Mouse (Mus musculus): ENCODE measurements around the gene Rps2. TPM values are rescaled to one million over a fixed set of nuclear protein-coding genes. Genes with fewer than 3 reads are reported as not detected.
"Not testable (repeated sequence)": the region's sequence is repeated elsewhere in the genome, so short reads cannot be mapped to it uniquely, and the experiment has no call there.

Gene Rps2
- polyA plus RNA-seq, 1 experiment from 2014 or later: 776 TPM

DNA sequence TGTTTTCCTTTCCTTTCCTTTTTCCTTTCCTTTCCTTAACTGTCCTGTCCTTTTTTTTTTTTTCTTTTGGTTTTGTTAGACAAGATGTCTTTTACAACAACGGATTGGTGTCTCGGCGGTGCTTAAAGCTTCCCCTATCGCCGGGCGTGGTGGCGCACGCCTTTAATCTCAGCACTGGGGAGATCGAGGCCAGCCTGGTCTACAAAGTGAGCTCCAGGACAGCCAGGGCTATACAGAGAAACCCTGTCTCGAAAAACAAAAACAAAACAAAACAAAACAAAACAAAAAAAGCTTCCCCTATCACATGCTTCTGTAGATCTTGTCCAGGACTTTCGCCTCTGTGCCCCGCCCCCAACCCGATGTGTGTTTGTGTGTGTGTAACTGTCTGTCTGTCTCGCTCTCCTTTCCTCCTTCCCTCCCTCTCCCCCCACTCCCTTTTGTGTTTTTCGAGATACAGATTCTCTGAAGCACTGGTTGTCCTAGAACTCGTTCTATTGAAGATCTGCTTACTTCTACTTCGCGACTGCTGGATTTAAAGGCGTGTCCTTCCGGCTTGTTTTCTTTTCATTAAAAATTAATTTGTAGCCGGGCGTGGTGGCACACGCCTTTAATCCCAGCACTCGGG lies 10.0 kb upstream of the Rps2 start:
- Histone ChIP-seq H3K4me3 (ENCODE audit: low read depth, low read length) (peak overlapping the region; percentile 59), H3K27me3 (replicated peaks; ENCODE audit: control insufficient read depth, insufficient read depth, low read length) (no peaks in the 10 kb centered on the region), H3K27ac (ENCODE audit: low read depth, low read length) (peak overlapping the region; percentile 72), H3K4me1 (replicated peaks; ENCODE audit: control insufficient read depth, insufficient read depth, low read length) (no peaks in the 10 kb centered on the region), H3K9ac (ENCODE audit: low read depth, low read length) (peak overlapping the region; percentile 48), H3K4me2 (replicated peaks; ENCODE audit: low read depth) (peak overlapping the region; percentile 71), H3K36me3 (ENCODE audit: control insufficient read depth, insufficient read depth) (peaks cover 19% of the 10 kb centered on the region; the same call in 1 of the 2 replicates), H3K9me3 (ENCODE audit: control insufficient read depth) (no peaks in the 10 kb centered on the region)
- TF ChIP-seq CTCF (IDR thresholded peaks at IDR 0.05; ENCODE audit: low read depth): no peak
- ATAC-seq: 0 out of 2 replicates have a peak, but pooled peaks have one; percentile 32
- WGBS: 4% methylated on average over 24 of the region's 24 CpGs

- no peak for ATAC-seq
- no peak overlapping the region for H3K4me3 ChIP-seq (ENCODE audit: low read depth, low read length)
- WGBS: 30% methylated on average over 2 of the region's 2 CpGs
These were observed 9.3 kb upstream of the Rps2 start for GRCm38 (mm10) chr17:24708646-24709045.

GRCm38 (mm10) chr17:24715556-24715955 lies 2.4 kb upstream of the Rps2 start:
- Histone ChIP-seq H3K4me2 (replicated peaks; ENCODE audit: low read depth) (no peak overlapping the region), H3K9ac (ENCODE audit: low read depth, low read length) (no peak overlapping the region), H3K4me1 (replicated peaks; ENCODE audit: control insufficient read depth, insufficient read depth, low read length) (no peaks in the 10 kb centered on the region), H3K4me3 (ENCODE audit: low read depth, low read length) (no peak overlapping the region), H3K9me3 (ENCODE audit: control insufficient read depth) (no peaks in the 10 kb centered on the region), H3K27ac (ENCODE audit: low read depth, low read length) (no peak overlapping the region), H3K27me3 (replicated peaks; ENCODE audit: control insufficient read depth, insufficient read depth, low read length) (no peaks in the 10 kb centered on the region), H3K36me3 (ENCODE audit: control insufficient read depth, insufficient read depth) (peaks cover 4% of the 10 kb centered on the region; the same call in 1 of the 2 replicates)
- WGBS: 66% methylated on average over 6 of the region's 6 CpGs
- ATAC-seq: no peak
- no peak for TF ChIP-seq CTCF (IDR thresholded peaks at IDR 0.05; ENCODE audit: low read depth)

More at GRCm38 (mm10) chr17:24708646-24709045, 9.3 kb upstream of the Rps2 start:
- H3K27me3 ChIP-seq (replicated peaks; ENCODE audit: control insufficient read depth, insufficient read depth, low read length): no peaks in the 10 kb centered on the region
- H3K27ac ChIP-seq (ENCODE audit: low read depth, low read length): no peak overlapping the region
- TF ChIP-seq CTCF (IDR thresholded peaks at IDR 0.05; ENCODE audit: low read depth): peak; percentile 69
- H3K9ac ChIP-seq (ENCODE audit: low read depth, low read length): no peak overlapping the region
- no peaks in the 10 kb centered on the region for H3K4me1 ChIP-seq (replicated peaks; ENCODE audit: control insufficient read depth, insufficient read depth, low read length)
- H3K9me3 ChIP-seq (ENCODE audit: control insufficient read depth): no peaks in the 10 kb centered on the region
- no peak overlapping the region for H3K4me2 ChIP-seq (replicated peaks; ENCODE audit: low read depth)
- H3K36me3 ChIP-seq (ENCODE audit: control insufficient read depth, insufficient read depth): peaks cover 17% of the 10 kb centered on the region; the same call in 1 of the 2 replicates

GRCm38 (mm10) chr17:24716166-24716682 lies 1.7 kb upstream of the Rps2 start:
- Histone ChIP-seq H3K9me3 (ENCODE audit: control insufficient read depth) (no peaks in the 10 kb centered on the region), H3K4me3 (ENCODE audit: low read depth, low read length) (no peak overlapping the region), H3K4me1 (replicated peaks; ENCODE audit: control insufficient read depth, insufficient read depth, low read length) (no peaks in the 10 kb centered on the region), H3K4me2 (replicated peaks; ENCODE audit: low read depth) (no peak overlapping the region), H3K9ac (ENCODE audit: low read depth, low read length) (no peak overlapping the region), H3K36me3 (ENCODE audit: control insufficient read depth, insufficient read depth) (peaks cover 5% of the 10 kb centered on the region; the same call in 1 of the 2 replicates), H3K27me3 (replicated peaks; ENCODE audit: control insufficient read depth, insufficient read depth, low read length) (no peaks in the 10 kb centered on the region), H3K27ac (ENCODE audit: low read depth, low read length) (no peak overlapping the region)
- ATAC-seq: no peak
- WGBS: 92% methylated on average over 15 of the region's 15 CpGs
- TF ChIP-seq CTCF (IDR thresholded peaks at IDR 0.05; ENCODE audit: low read depth): no peak

DNA sequence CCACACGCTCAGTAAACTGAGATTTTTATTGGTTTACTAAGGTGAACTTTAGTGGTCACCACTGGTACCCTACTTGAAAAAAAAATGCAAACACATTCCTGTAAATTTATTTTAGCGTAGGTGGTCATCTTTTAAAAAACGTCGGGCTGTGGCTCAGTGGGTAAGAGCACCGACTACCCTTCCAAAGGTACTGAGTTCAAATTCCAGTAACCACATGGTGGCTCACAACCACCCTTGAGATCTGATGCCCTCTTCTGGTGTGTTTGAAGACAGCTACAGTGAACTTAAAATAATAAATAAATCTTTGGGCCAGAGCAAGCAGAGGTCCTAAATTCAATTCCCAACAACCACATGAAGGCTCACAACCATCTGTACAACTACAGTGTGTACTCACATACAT lies 1.0 kb downstream of the Rps2 start:
- not testable (repeated sequence) for ATAC-seq; H3K27ac ChIP-seq (ENCODE audit: low read depth, low read length); H3K27me3 ChIP-seq (replicated peaks; ENCODE audit: control insufficient read depth, insufficient read depth, low read length); H3K9me3 ChIP-seq (ENCODE audit: control insufficient read depth); H3K4me1 ChIP-seq (replicated peaks; ENCODE audit: control insufficient read depth, insufficient read depth, low read length)
- peak; percentile 49 for TF ChIP-seq CTCF (IDR thresholded peaks at IDR 0.05; ENCODE audit: low read depth)
- peak overlapping the region; percentile 67 for H3K4me2 ChIP-seq (replicated peaks; ENCODE audit: low read depth)
- H3K9ac ChIP-seq (ENCODE audit: low read depth, low read length): peak overlapping the region; percentile 85
- 49% methylated on average over 5 of the region's 5 CpGs for WGBS
- peaks cover 15% of the 10 kb centered on the region for H3K36me3 ChIP-seq (ENCODE audit: control insufficient read depth, insufficient read depth)
- H3K4me3 ChIP-seq (ENCODE audit: low read depth, low read length): peak overlapping the region; percentile 82

- TF ChIP-seq CTCF (IDR thresholded peaks at IDR 0.05; ENCODE audit: low read depth): peak; percentile 8; the same call in 1 of the 2 replicates
- Histone ChIP-seq H3K4me1 (replicated peaks; ENCODE audit: control insufficient read depth, insufficient read depth, low read length) (0 out of 2 replicates have a peak, but pooled peaks cover 3% of the 10 kb centered on the region), H3K9ac (ENCODE audit: low read depth, low read length) (peak overlapping the region; percentile 85), H3K9me3 (ENCODE audit: control insufficient read depth) (no peaks in the 10 kb centered on the region), H3K27me3 (replicated peaks; ENCODE audit: control insufficient read depth, insufficient read depth, low read length) (no peaks in the 10 kb centered on the region), H3K36me3 (ENCODE audit: control insufficient read depth, insufficient read depth) (peaks cover 15% of the 10 kb centered on the region), H3K4me3 (ENCODE audit: low read depth, low read length) (peak overlapping the region; percentile 82), H3K27ac (ENCODE audit: low read depth, low read length) (peak overlapping the region; percentile 81), H3K4me2 (replicated peaks; ENCODE audit: low read depth) (peak overlapping the region; percentile 67)
- under 1% methylated on average over 61 of the region's 61 CpGs for WGBS
- peak; percentile 96 for ATAC-seq
These were observed 1.7 kb downstream of the Rps2 start for GRCm38 (mm10) chr17:24719494-24720222.

DNA sequence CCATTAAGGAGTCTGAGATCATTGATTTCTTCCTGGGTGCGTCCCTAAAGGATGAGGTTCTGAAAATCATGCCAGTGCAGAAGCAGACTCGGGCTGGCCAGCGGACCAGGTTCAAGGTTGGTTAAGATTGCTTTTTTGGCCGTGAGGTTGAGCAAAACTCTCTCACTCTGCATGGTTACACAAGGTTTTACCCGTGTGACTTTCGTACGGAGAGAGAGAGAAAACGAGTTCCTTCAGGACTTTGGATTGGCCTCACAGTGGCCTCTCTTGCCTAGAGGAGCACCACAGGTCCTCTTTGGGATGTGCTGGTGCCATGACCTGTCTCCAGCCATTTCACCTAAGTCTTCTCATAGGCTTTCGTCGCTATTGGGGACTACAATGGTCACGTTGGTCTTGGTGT lies 2.7 kb downstream of the Rps2 start:
- not testable (repeated sequence) for H3K4me1 ChIP-seq (replicated peaks; ENCODE audit: control insufficient read depth, insufficient read depth, low read length); H3K9me3 ChIP-seq (ENCODE audit: control insufficient read depth); ATAC-seq; H3K27me3 ChIP-seq (replicated peaks; ENCODE audit: control insufficient read depth, insufficient read depth, low read length)
- WGBS: under 1% methylated on average over 11 of the region's 11 CpGs
- Histone ChIP-seq H3K4me3 (ENCODE audit: low read depth, low read length) (peak overlapping the region; percentile 82), H3K4me2 (replicated peaks; ENCODE audit: low read depth) (peak overlapping the region; percentile 67), H3K27ac (ENCODE audit: low read depth, low read length) (peak overlapping the region; percentile 81), H3K9ac (ENCODE audit: low read depth, low read length) (peak overlapping the region; percentile 85), H3K36me3 (ENCODE audit: control insufficient read depth, insufficient read depth) (peaks cover 15% of the 10 kb centered on the region)

DNA sequence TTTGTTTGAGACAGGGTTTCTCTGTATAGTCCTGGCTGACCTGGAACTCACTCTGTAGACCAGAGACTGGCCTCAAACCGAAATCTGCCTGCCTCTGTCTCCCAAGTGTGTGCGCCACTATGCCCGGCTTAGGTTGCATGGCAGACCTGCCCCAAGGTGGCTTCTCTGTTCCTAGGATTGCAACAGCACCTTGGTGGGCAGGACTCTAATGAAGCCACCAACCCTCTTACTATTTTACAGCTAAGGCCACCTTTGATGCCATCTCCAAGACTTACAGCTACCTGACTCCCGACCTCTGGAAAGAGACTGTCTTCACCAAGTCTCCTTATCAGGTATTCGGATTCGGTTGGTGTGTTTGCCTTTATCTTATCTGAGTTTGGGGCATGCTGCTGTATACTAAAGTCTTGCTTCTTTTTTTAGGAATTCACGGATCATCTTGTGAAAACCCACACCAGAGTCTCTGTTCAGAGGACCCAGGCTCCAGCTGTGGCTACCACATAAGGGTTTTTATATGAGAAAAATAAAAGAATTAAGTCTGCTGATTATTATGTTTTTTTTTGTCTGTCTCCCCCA lies 3.6 kb downstream of the Rps2 start:
- not testable (repeated sequence) for H3K4me1 ChIP-seq (replicated peaks; ENCODE audit: control insufficient read depth, insufficient read depth, low read length); ATAC-seq; H3K9me3 ChIP-seq (ENCODE audit: control insufficient read depth); H3K27ac ChIP-seq (ENCODE audit: low read depth, low read length); H3K27me3 ChIP-seq (replicated peaks; ENCODE audit: control insufficient read depth, insufficient read depth, low read length)
- Histone ChIP-seq H3K4me3 (ENCODE audit: low read depth, low read length) (peak overlapping the region; percentile 82), H3K9ac (ENCODE audit: low read depth, low read length) (peak overlapping the region; percentile 40), H3K4me2 (replicated peaks; ENCODE audit: low read depth) (peak overlapping the region; percentile 67), H3K36me3 (ENCODE audit: control insufficient read depth, insufficient read depth) (peaks cover 11% of the 10 kb centered on the region)
- 32% methylated on average over 7 of the region's 7 CpGs for WGBS
